Mouse (Mus musculus): ENCODE data around the gene Dab1. TPM values are rescaled to one million over a fixed set of nuclear protein-coding genes. Genes with fewer than 3 reads are reported as not detected.

The Dab1 gene
- total and polyA plus RNA-seq, 3 experiments, result not detected

GRCm38 (mm10) chr4:104220099-104220498 lies 600.9 kb downstream of the Dab1 start:
- Histone ChIP-seq H3K36me3 (ENCODE audit: control insufficient read depth in 1 of 2, insufficient read depth in 2 of 2, low read length in 2 of 2) (no peaks in the 10 kb centered on the region), H3K4me1 (ENCODE audit: control insufficient read depth in 1 of 2, insufficient read depth in 2 of 2, low read length in 2 of 2) (no peaks in the 10 kb centered on the region), H3K4me3 (ENCODE audit: control insufficient read depth in 1 of 2, insufficient read depth in 1 of 2, low read depth in 2 of 2, low read length in 2 of 2) (no peak overlapping the region), H3K79me2 (ENCODE audit: control insufficient read depth, insufficient read depth, low read length, poor library complexity) (no peaks in the 10 kb centered on the region), H3K27me3 (ENCODE audit: control insufficient read depth in 1 of 2, insufficient read depth in 2 of 2, low read length in 2 of 2) (no peaks in the 10 kb centered on the region), H3K9me3 (replicated peaks; ENCODE audit: insufficient read depth, low read length) (no peaks in the 10 kb centered on the region), H3K27ac (ENCODE audit: control insufficient read depth, low read depth, low read length) (no peak overlapping the region), H3K9ac (ENCODE audit: control insufficient read depth, low read depth, low read length, poor library complexity, severe bottlenecking) (no peak overlapping the region)
- TF ChIP-seq TCF12 (IDR thresholded peaks at IDR 0.05; ENCODE audit: low read depth, low read length), result no peak
- no peak for TF ChIP-seq EP300 (IDR thresholded peaks at IDR 0.05; ENCODE audit: low read depth in 1 of 2, low read length in 2 of 2)
- TF ChIP-seq KAT2A (conservative IDR thresholded peaks at IDR 0.05; ENCODE audit: low read depth, low read length), result no peak
- TF ChIP-seq POLR2A (IDR thresholded peaks at IDR 0.05; ENCODE audit: control insufficient read depth in 1 of 2, insufficient read depth in 1 of 2, low read depth in 1 of 2, low read length in 2 of 2, poor library complexity in 1 of 2), result no peak
- TF ChIP-seq MXI1 (IDR thresholded peaks at IDR 0.05; ENCODE audit: low read depth, low read length), result no peak
- TF ChIP-seq NELFE (IDR thresholded peaks at IDR 0.05; ENCODE audit: low read depth, low read length), result no peak
- no peak for TF ChIP-seq BHLHE40 (IDR thresholded peaks at IDR 0.05; ENCODE audit: borderline replicate concordance, low read depth, low read length)
- TF ChIP-seq CHD1 (IDR thresholded peaks at IDR 0.05; ENCODE audit: low read depth, low read length), result no peak
- no peak for TF ChIP-seq SMC3 (IDR thresholded peaks at IDR 0.05; ENCODE audit: low read depth, low read length)
- TF ChIP-seq MYC (IDR thresholded peaks at IDR 0.05; ENCODE audit: low read depth, low read length), result no peak
- TF ChIP-seq ZNF384 (IDR thresholded peaks at IDR 0.05; ENCODE audit: low read depth, low read length), result no peak
- TF ChIP-seq TAL1 (IDR thresholded peaks at IDR 0.05; ENCODE audit: low read length), result no peak
- TF ChIP-seq SIN3A (IDR thresholded peaks at IDR 0.05; ENCODE audit: low read length), result no peak
- no peak for TF ChIP-seq ETS1 (IDR thresholded peaks at IDR 0.05; ENCODE audit: low read depth, low read length)
- no peak for TF ChIP-seq RAD21 (IDR thresholded peaks at IDR 0.05; ENCODE audit: low read depth, low read length)
- TF ChIP-seq CHD2 (IDR thresholded peaks at IDR 0.05; ENCODE audit: low read length), result no peak
- TF ChIP-seq ELF1 (IDR thresholded peaks at IDR 0.05; ENCODE audit: low read depth, low read length), result no peak
- TF ChIP-seq HCFC1 (IDR thresholded peaks at IDR 0.05; ENCODE audit: low read depth, low read length), result no peak
- no peak for TF ChIP-seq TBP (IDR thresholded peaks at IDR 0.05; ENCODE audit: low read depth, low read length)
- no peak for TF ChIP-seq ZC3H11A (IDR thresholded peaks at IDR 0.05; ENCODE audit: low read depth, low read length)
- no peak for DNase-seq (ENCODE audit: low read depth, low spot score)

- Histone ChIP-seq H3K36me3 (ENCODE audit: control insufficient read depth in 1 of 2, insufficient read depth in 2 of 2, low read length in 2 of 2) (no peaks in the 10 kb centered on the region), H3K79me2 (ENCODE audit: control insufficient read depth, insufficient read depth, low read length, poor library complexity) (no peaks in the 10 kb centered on the region), H3K27me3 (ENCODE audit: control insufficient read depth in 1 of 2, insufficient read depth in 2 of 2, low read length in 2 of 2) (no peaks in the 10 kb centered on the region), H3K9me3 (replicated peaks; ENCODE audit: insufficient read depth, low read length) (no peaks in the 10 kb centered on the region), H3K4me1 (ENCODE audit: control insufficient read depth in 1 of 2, insufficient read depth in 2 of 2, low read length in 2 of 2) (no peaks in the 10 kb centered on the region), H3K27ac (ENCODE audit: control insufficient read depth, low read depth, low read length) (no peak overlapping the region), H3K4me3 (ENCODE audit: control insufficient read depth in 1 of 2, insufficient read depth in 1 of 2, low read depth in 2 of 2, low read length in 2 of 2) (no peak overlapping the region), H3K9ac (ENCODE audit: control insufficient read depth, low read depth, low read length, poor library complexity, severe bottlenecking) (no peak overlapping the region)
- no peak for DNase-seq (ENCODE audit: low read depth, low spot score)
- TF ChIP-seq TCF12 (IDR thresholded peaks at IDR 0.05; ENCODE audit: low read depth, low read length), result no peak
- TF ChIP-seq USF2 (IDR thresholded peaks at IDR 0.05; ENCODE audit: borderline replicate concordance in 1 of 2, insufficient read depth in 1 of 2, low read depth in 1 of 2, low read length in 2 of 2), result no peak
- no peak for TF ChIP-seq ETS1 (IDR thresholded peaks at IDR 0.05; ENCODE audit: low read depth, low read length)
- no peak for TF ChIP-seq MAZ (IDR thresholded peaks at IDR 0.05; ENCODE audit: low read depth, low read length)
- no peak for TF ChIP-seq ZNF384 (IDR thresholded peaks at IDR 0.05; ENCODE audit: low read depth, low read length)
- no peak for TF ChIP-seq CHD2 (IDR thresholded peaks at IDR 0.05; ENCODE audit: low read length)
Observed at GRCm38 (mm10) chr4:104229296-104229695, 610.1 kb downstream of the Dab1 start.

All from MEL (cell line).